Mouse (Mus musculus) forebrain, postnatal 0 days (tissue): ENCODE data around the gene Larp4. TPM values are rescaled to one million over a fixed set of nuclear protein-coding genes. Genes with fewer than 3 reads are reported as not detected.
"Not testable (repeated sequence)": the region's sequence is repeated elsewhere in the genome, so short reads cannot be mapped to it uniquely, and the experiment has no call there.

Experiments
- ATAC-seq: fragments of 200-750 bp; cut with Nextera tagmentation; 2 replicates; pipeline ENCODE4 v1.8.0; 2017; ENCODE audit warnings: mild to moderate bottlenecking, moderate library complexity
- DNase-seq: peaks from one replicate; pipeline ENCODE4 v3.0.0-alpha.2; 2015
- H3K27ac ChIP-seq: fragments of 300-500 bp; sonication (generic); 2 replicates; pipeline ENCODE4 v1.5.1; 2014; ENCODE audit warnings: low read depth, mild to moderate bottlenecking, antibody characterized with exemption, low read length, moderate library complexity, mixed read lengths
- H3K27me3 ChIP-seq: fragments of 300-500 bp; sonication (generic); 2 replicates; pipeline ENCODE4 v1.6.1; 2014; ENCODE audit warnings: mild to moderate bottlenecking, low read length, mixed read lengths; ENCODE audit not compliant: insufficient read depth
- H3K36me3 ChIP-seq: fragments of 300-500 bp; sonication (generic); 2 replicates; pipeline ENCODE4 v1.6.1; 2014; ENCODE audit warnings: mild to moderate bottlenecking, moderate library complexity; ENCODE audit not compliant: insufficient read depth
- H3K4me1 ChIP-seq: fragments of 300-500 bp; sonication (generic); 2 replicates; pipeline ENCODE4 v1.6.1; 2014; ENCODE audit warnings: antibody characterized with exemption; ENCODE audit not compliant: insufficient read depth
- H3K4me2 ChIP-seq: fragments of 300-500 bp; sonication (generic); 2 replicates; pipeline ENCODE4 v1.6.1; 2014; ENCODE audit warnings: low read depth, mild to moderate bottlenecking, moderate library complexity
- H3K4me3 ChIP-seq: fragments of 300-500 bp; sonication (generic); 2 replicates; pipeline ENCODE4 v1.5.1; 2014; ENCODE audit warnings: low read depth, low read length, mixed read lengths
- H3K9ac ChIP-seq: fragments of 300-500 bp; sonication (generic); 2 replicates; pipeline ENCODE4 v1.6.1; 2014; ENCODE audit warnings: mild to moderate bottlenecking
- H3K9me3 ChIP-seq: fragments of 300-500 bp; sonication (generic); 2 replicates; pipeline ENCODE4 v1.6.1; 2016; ENCODE audit warnings: low read length
- CTCF ChIP-seq: sonication (generic); IDR thresholded peaks from 2 replicates; pipeline ENCODE4 v1.5.1; 2016; ENCODE audit warnings: antibody characterized with exemption, control low read depth, low read depth
- WGBS: fragments of 180-500 bp; shearing (Covaris S2); extraction: QIAGEN DNeasy Blood & Tissue Kit; methylation state at CpG from one replicate; pipeline ENCODE4 v1.1.7; 2014; 5-methylcytosine and 5-hydroxymethylcytosine counted together
- polyA plus RNA-seq: library from polyadenylated mRNA; unstranded; fragments of >200 nt; fragmentation: Nextera tagmentation; extraction: Ambion mirVana; gene quantifications from 2 replicates; pipeline ENCODE4 v1.2.1, GENCODE M21; 2015
- total RNA-seq: library from RNA; depleted of rRNA; stranded (reverse); fragments of >200 nt; gene quantifications from 2 replicates; pipeline ENCODE4 v1.2.3, GENCODE M21; 2014; rRNA removed

Larp4 gene
- total RNA-seq, result 39.1 and 48.6 TPM in 2 replicates
- polyA plus RNA-seq, result 12.4 and 19.1 TPM in 2 replicates

GRCm38 (mm10) chr15:99969765-99970164 lies at the start of gene Larp4:
Gene Larp4, plus strand, starts transcription at chr15:99970065.
- H3K4me2 ChIP-seq, H3K36me3 ChIP-seq, H3K27ac ChIP-seq, H3K9ac ChIP-seq, H3K9me3 ChIP-seq, H3K27me3 ChIP-seq, ATAC-seq, H3K4me1 ChIP-seq, H3K4me3 ChIP-seq, DNase-seq: not testable (repeated sequence)
- WGBS, result 85% methylated on average over 6 of the region's 6 CpGs

- WGBS, result 84% methylated on average over 8 of the region's 8 CpGs
- Histone ChIP-seq H3K4me3 (no peak overlapping the region), H3K36me3 (no peaks in the 10 kb centered on the region), H3K27me3 (no peaks in the 10 kb centered on the region), H3K4me1 (no peaks in the 10 kb centered on the region), H3K9ac (no peak overlapping the region), H3K27ac (no peak overlapping the region), H3K4me2 (no peak overlapping the region), H3K9me3 (no peaks in the 10 kb centered on the region)
- ATAC-seq, result no peak
- DNase-seq, result no peak
- TF ChIP-seq CTCF, result no peak
Measured at GRCm38 (mm10) chr15:99931231-99931630, 38.6 kb upstream of the Larp4 start.

DNA sequence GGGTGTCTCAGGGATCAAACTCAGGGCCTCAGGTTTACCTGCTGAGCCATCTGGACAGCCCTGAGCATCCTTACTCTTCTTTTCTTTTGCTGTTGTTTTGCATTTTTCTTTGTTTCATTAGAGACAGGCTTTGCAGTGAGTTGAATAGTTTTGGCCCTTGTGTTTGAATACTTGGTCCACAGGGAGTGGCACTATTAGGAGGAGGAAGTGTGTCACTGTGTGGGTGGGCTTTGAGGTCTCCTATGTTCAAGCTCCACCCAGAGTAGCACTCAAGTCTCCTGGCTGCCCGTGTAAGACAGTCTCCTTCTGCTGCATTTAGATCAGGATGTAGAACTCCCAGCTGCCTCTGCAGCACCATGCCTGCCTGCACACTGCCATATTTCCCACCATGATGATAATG lies 35.4 kb upstream of the Larp4 start:
- no peaks in the 10 kb centered on the region for H3K27me3 ChIP-seq
- no peaks in the 10 kb centered on the region for H3K9me3 ChIP-seq
- no peaks in the 10 kb centered on the region for H3K4me1 ChIP-seq
- no peak overlapping the region for H3K9ac ChIP-seq
- no peak overlapping the region for H3K27ac ChIP-seq
- TF ChIP-seq CTCF, result no peak
- no peak overlapping the region for H3K4me2 ChIP-seq
- no peaks in the 10 kb centered on the region for H3K36me3 ChIP-seq
- no peak overlapping the region for H3K4me3 ChIP-seq
- no peak for DNase-seq
- WGBS, result 26% methylated on average over 1 of the region's 1 CpGs
- ATAC-seq, result no peak

DNA sequence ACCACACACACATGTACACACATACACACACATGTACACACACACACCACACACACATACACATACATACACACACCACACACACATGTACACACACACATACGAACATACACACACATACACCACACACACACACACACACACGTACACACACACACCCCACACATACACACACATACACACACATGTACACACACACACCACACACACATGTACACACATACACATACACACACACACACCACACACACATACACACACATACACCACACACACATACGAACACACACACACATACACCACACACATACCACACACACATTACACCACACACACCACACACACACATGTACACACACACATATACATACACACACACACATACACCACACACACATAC lies 33.2 kb upstream of the Larp4 start:
- no peaks in the 10 kb centered on the region for H3K36me3 ChIP-seq
- WGBS, result 95% methylated on average over 3 of the region's 3 CpGs
- H3K4me2 ChIP-seq, result no peak overlapping the region
- H3K4me1 ChIP-seq, result no peaks in the 10 kb centered on the region
- DNase-seq (no peak), ATAC-seq (no peak)
- no peak for TF ChIP-seq CTCF
- H3K9me3 ChIP-seq, result no peaks in the 10 kb centered on the region
- no peak overlapping the region for H3K9ac ChIP-seq
- H3K4me3 ChIP-seq, result no peak overlapping the region
- no peak overlapping the region for H3K27ac ChIP-seq
- no peaks in the 10 kb centered on the region for H3K27me3 ChIP-seq

GRCm38 (mm10) chr15:99937841-99938240 lies 32.0 kb upstream of the Larp4 start:
- WGBS, result 83% methylated on average over 8 of the region's 8 CpGs
- Histone ChIP-seq H3K4me3 (no peak overlapping the region), H3K27ac (no peak overlapping the region), H3K27me3 (no peaks in the 10 kb centered on the region), H3K4me2 (no peak overlapping the region), H3K4me1 (no peaks in the 10 kb centered on the region), H3K9me3 (no peaks in the 10 kb centered on the region), H3K9ac (no peak overlapping the region), H3K36me3 (no peaks in the 10 kb centered on the region)
- DNase-seq (no peak), ATAC-seq (no peak)
- TF ChIP-seq CTCF, result no peak

DNA sequence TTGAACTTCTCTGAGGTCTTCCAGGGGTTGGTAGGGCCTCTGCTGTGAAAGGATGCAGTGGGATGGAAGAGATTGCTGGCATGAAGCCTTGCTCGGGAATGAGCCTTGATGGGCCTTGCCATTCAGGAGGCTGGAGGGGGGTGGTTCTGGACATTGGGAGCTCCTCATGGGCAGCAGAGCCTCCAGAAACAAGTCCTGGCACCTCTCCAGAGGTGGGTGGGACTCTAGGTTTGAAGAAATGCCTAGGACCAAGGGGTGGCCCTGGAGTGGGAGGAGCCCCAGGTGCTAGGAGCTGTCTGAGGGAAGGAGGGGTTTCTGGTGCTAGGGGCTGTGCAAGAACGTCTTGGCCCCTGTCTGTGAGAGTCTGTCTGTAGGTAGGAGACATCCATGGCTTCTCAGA lies 29.4 kb upstream of the Larp4 start:
- 18% methylated on average over 2 of the region's 2 CpGs for WGBS
- Histone ChIP-seq H3K4me1 (no peaks in the 10 kb centered on the region), H3K9ac (no peak overlapping the region), H3K27me3 (no peaks in the 10 kb centered on the region), H3K9me3 (no peaks in the 10 kb centered on the region), H3K27ac (no peak overlapping the region), H3K4me3 (no peak overlapping the region), H3K4me2 (no peak overlapping the region), H3K36me3 (no peaks in the 10 kb centered on the region)
- TF ChIP-seq CTCF, result no peak
- no peak for ATAC-seq
- DNase-seq, result no peak

DNA sequence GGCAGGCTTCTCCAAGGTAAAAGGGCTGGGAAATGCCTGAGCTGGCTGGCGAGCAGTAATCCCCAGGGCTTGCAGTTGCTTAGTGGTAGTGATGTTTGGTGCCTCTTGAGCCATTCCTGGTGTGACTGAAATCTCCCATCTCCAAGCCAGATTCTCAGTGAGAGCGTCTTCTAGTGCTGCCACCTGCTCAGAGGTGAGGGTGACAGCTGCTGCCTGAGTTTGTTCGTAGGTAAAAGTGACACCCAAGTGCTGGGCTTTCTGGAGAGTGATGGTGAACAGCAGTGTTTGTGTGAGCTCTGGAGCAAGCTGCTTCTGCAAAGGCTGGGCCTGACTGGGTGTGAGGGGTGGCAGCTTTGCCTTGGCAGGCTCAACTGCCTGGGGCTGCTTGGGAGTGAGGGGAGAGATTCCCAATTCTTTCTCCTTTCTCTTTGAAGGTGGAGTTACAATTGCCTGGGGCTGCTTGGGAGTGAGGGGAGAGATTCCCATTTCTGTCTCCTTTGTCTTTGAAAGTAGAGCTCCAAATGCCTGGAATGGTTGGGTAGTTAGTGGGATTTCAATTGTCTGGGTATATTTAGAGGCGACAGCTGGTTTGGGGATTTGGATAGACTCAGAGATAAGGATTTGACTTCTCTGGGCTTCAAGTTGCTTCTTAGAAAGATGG lies 28.8 kb upstream of the Larp4 start:
- no peak for TF ChIP-seq CTCF
- no peaks in the 10 kb centered on the region for H3K9me3 ChIP-seq
- no peak overlapping the region for H3K9ac ChIP-seq
- H3K4me2 ChIP-seq, result no peak overlapping the region
- H3K27ac ChIP-seq, result no peak overlapping the region
- DNase-seq, result peak; percentile 10
- ATAC-seq, result 0 out of 2 replicates have a peak, but pooled peaks have one; percentile 38
- WGBS, result 58% methylated on average over 4 of the region's 4 CpGs
- H3K4me3 ChIP-seq, result no peak overlapping the region
- H3K4me1 ChIP-seq, result no peaks in the 10 kb centered on the region
- no peaks in the 10 kb centered on the region for H3K36me3 ChIP-seq
- H3K27me3 ChIP-seq, result no peaks in the 10 kb centered on the region
